Mouse (Mus musculus): ENCODE measurements at regions not wholly inside any gene's neighbourhood (a gene's known extent, or its start where the extent isn't known, plus 50 kb on each side); places are given as distances from the start of the nearest gene placed in this dataset.

- ATAC-seq: no peak
- Histone ChIP-seq H3K9ac (replicated peaks) (no peak overlapping the region), H3K9me3 (no peaks in the 10 kb centered on the region; the same call in 1 of the 2 replicates)
These were observed 253.8 kb downstream of the Bckdhb start for GRCm38 (mm10) chr9:84178705-84179104.

GRCm38 (mm10) chr9:84179238-84179637 is 254.3 kb downstream of the Bckdhb start:
- 46% methylated on average over 4 of the region's 4 CpGs for WGBS

More at GRCm38 (mm10) chr9:84178705-84179104, 253.8 kb downstream of the Bckdhb start:
- Histone ChIP-seq H3K4me3 (replicated peaks) (no peak overlapping the region), H3K36me3 (no peaks in the 10 kb centered on the region), H3K4me1 (replicated peaks) (no peaks in the 10 kb centered on the region), H3K27me3 (no peaks in the 10 kb centered on the region), H3K4me2 (replicated peaks) (no peak overlapping the region), H3K27ac (no peak overlapping the region)
- 89% methylated on average over 5 of the region's 5 CpGs for WGBS

DNA sequence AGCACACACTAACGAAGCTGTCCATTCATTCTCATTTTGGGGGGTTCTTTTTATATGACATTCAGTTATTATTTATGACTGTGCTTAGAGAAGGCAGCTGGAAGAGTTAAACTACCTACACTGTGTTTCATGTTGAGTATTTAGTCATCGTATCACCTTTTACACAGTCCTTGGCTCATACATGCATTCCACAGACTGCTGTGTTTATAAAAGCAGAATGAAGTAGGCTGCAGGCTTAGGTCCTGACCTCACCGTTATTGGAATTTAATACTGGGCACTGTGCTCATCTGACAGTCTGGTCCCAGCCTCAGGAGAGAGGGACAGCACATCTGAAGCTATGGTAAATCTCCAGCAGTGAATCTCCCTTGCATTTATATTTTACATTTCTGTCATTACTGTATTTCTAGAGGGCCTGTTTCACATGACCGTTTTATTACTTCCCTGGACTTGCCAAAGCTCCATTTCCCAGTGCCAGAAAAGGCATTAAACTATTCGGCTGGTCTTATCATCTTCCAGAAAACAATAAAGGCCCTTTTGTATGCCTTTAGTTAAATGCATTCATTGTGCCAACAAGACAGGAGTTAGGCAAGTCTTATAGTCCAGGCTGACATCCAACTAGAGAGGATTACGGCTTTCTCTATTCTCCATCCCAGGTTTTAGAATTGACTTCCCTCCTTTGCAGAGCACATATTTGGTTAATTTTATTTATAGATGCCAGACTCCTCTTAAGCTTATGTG is 258.9 kb downstream of the Bckdhb start:
- Histone ChIP-seq H3K9ac (replicated peaks) (no peak overlapping the region), H3K4me2 (replicated peaks) (no peak overlapping the region), H3K27me3 (no peaks in the 10 kb centered on the region), H3K9me3 (no peaks in the 10 kb centered on the region; the same call in 1 of the 2 replicates), H3K27ac (no peak overlapping the region), H3K4me3 (replicated peaks) (no peak overlapping the region), H3K36me3 (no peaks in the 10 kb centered on the region), H3K4me1 (replicated peaks) (no peaks in the 10 kb centered on the region)
- WGBS: 68% methylated on average over 6 of the region's 6 CpGs
- ATAC-seq: no peak

More at GRCm38 (mm10) chr9:84179238-84179637, 254.3 kb downstream of the Bckdhb start:
- ATAC-seq: no peak
- Histone ChIP-seq H3K27me3 (no peaks in the 10 kb centered on the region), H3K4me3 (replicated peaks) (no peak overlapping the region), H3K36me3 (no peaks in the 10 kb centered on the region), H3K9me3 (no peaks in the 10 kb centered on the region; the same call in 1 of the 2 replicates), H3K4me1 (replicated peaks) (no peaks in the 10 kb centered on the region), H3K27ac (no peak overlapping the region), H3K9ac (replicated peaks) (no peak overlapping the region), H3K4me2 (replicated peaks) (no peak overlapping the region)

- WGBS: 87% methylated on average over 3 of the region's 3 CpGs
- no peak for ATAC-seq
- Histone ChIP-seq H3K4me2 (replicated peaks) (no peak overlapping the region), H3K36me3 (no peaks in the 10 kb centered on the region), H3K27me3 (no peaks in the 10 kb centered on the region), H3K27ac (no peak overlapping the region), H3K4me3 (replicated peaks) (no peak overlapping the region), H3K9ac (replicated peaks) (no peak overlapping the region), H3K4me1 (replicated peaks) (no peaks in the 10 kb centered on the region), H3K9me3 (no peaks in the 10 kb centered on the region)
These were observed 262.6 kb downstream of the Bckdhb start for GRCm38 (mm10) chr9:84187531-84187930.

- Histone ChIP-seq H3K9me3 (no peaks in the 10 kb centered on the region), H3K4me3 (replicated peaks) (no peak overlapping the region), H3K36me3 (no peaks in the 10 kb centered on the region), H3K9ac (replicated peaks) (no peak overlapping the region), H3K27me3 (no peaks in the 10 kb centered on the region), H3K4me1 (replicated peaks) (peaks cover 3% of the 10 kb centered on the region; the same call in 1 of the 2 replicates), H3K4me2 (replicated peaks) (no peak overlapping the region), H3K27ac (no peak overlapping the region)
- ATAC-seq: no peak
- WGBS: 79% methylated on average over 1 of the region's 1 CpGs
These were observed 268.5 kb downstream of the Bckdhb start for GRCm38 (mm10) chr9:84193405-84193804.

- H3K27ac ChIP-seq: no peak overlapping the region
- H3K4me2 ChIP-seq (replicated peaks): no peak overlapping the region
- WGBS: 92% methylated on average over 4 of the region's 4 CpGs
- H3K9ac ChIP-seq (replicated peaks): no peak overlapping the region
- H3K27me3 ChIP-seq: no peaks in the 10 kb centered on the region
- no peak overlapping the region for H3K4me3 ChIP-seq (replicated peaks)
- H3K36me3 ChIP-seq: no peaks in the 10 kb centered on the region
- no peaks in the 10 kb centered on the region for H3K9me3 ChIP-seq
- ATAC-seq: no peak
- peaks cover 3% of the 10 kb centered on the region; the same call in 1 of the 2 replicates for H3K4me1 ChIP-seq (replicated peaks)
These were observed 269.8 kb downstream of the Bckdhb start for GRCm38 (mm10) chr9:84194716-84195115.

DNA sequence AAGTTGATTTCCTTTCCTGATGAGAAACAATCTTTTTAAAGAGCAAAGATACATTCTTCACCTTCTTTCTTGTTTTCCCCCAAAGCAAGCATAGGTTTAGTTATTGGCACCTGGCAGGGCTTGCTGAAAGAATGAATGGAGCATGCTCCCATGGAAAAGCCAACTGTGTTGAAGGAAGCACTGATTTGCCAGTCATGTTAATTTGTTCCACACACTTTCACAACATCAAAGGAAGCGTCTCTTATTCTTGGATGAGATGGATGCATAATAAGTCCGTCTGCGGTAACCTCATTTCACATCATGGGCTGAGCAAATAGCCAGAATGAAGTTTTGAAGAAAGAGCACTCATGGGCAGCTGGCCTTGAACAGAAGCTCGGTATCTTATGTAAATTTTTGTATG is 270.4 kb downstream of the Bckdhb start:
- 39% methylated on average over 4 of the region's 4 CpGs for WGBS
- ATAC-seq: no peak
- H3K9ac ChIP-seq (replicated peaks): no peak overlapping the region
- H3K4me2 ChIP-seq (replicated peaks): no peak overlapping the region
- no peak overlapping the region for H3K27ac ChIP-seq
- no peaks in the 10 kb centered on the region for H3K36me3 ChIP-seq
- no peaks in the 10 kb centered on the region for H3K9me3 ChIP-seq
- H3K4me3 ChIP-seq (replicated peaks): no peak overlapping the region
- H3K27me3 ChIP-seq: no peaks in the 10 kb centered on the region
- peaks cover 3% of the 10 kb centered on the region; the same call in 1 of the 2 replicates for H3K4me1 ChIP-seq (replicated peaks)

- no peak overlapping the region for H3K4me2 ChIP-seq (replicated peaks)
- H3K27ac ChIP-seq: no peak overlapping the region
- 92% methylated on average over 3 of the region's 3 CpGs for WGBS
- no peak overlapping the region for H3K4me3 ChIP-seq (replicated peaks)
- no peaks in the 10 kb centered on the region for H3K9me3 ChIP-seq
- H3K9ac ChIP-seq (replicated peaks): no peak overlapping the region
- no peak for ATAC-seq
- H3K36me3 ChIP-seq: no peaks in the 10 kb centered on the region
- H3K27me3 ChIP-seq: no peaks in the 10 kb centered on the region
- H3K4me1 ChIP-seq (replicated peaks): peaks cover 3% of the 10 kb centered on the region; the same call in 1 of the 2 replicates
These were observed 275.3 kb downstream of the Bckdhb start for GRCm38 (mm10) chr9:84200208-84200607.

- no peaks in the 10 kb centered on the region for H3K9me3 ChIP-seq
- no peaks in the 10 kb centered on the region for H3K27me3 ChIP-seq
- 79% methylated on average over 3 of the region's 3 CpGs for WGBS
- ATAC-seq: no peak
- H3K4me1 ChIP-seq (replicated peaks): no peaks in the 10 kb centered on the region
- no peak overlapping the region for H3K4me2 ChIP-seq (replicated peaks)
- no peaks in the 10 kb centered on the region for H3K36me3 ChIP-seq
- H3K9ac ChIP-seq (replicated peaks): no peak overlapping the region
- no peak overlapping the region for H3K4me3 ChIP-seq (replicated peaks)
- H3K27ac ChIP-seq: no peak overlapping the region
These were observed 279.1 kb downstream of the Bckdhb start for GRCm38 (mm10) chr9:84204056-84204455.

GRCm38 (mm10) chr9:84240491-84240975 is 315.6 kb downstream of the Bckdhb start:
- Histone ChIP-seq H3K27me3 (no peaks in the 10 kb centered on the region), H3K27ac (no peak overlapping the region), H3K36me3 (no peaks in the 10 kb centered on the region), H3K4me2 (replicated peaks) (no peak overlapping the region), H3K4me3 (replicated peaks) (no peak overlapping the region), H3K4me1 (replicated peaks) (no peaks in the 10 kb centered on the region), H3K9me3 (no peaks in the 10 kb centered on the region), H3K9ac (replicated peaks) (no peak overlapping the region)
- 88% methylated on average over 4 of the region's 4 CpGs for WGBS
- ATAC-seq: no peak

- H3K4me3 ChIP-seq (replicated peaks): no peak overlapping the region
- H3K27ac ChIP-seq: no peak overlapping the region
- no peaks in the 10 kb centered on the region for H3K9me3 ChIP-seq
- 100% methylated on average over 1 of the region's 1 CpGs for WGBS
- peaks cover 12% of the 10 kb centered on the region for H3K4me1 ChIP-seq (replicated peaks)
- no peak overlapping the region for H3K9ac ChIP-seq (replicated peaks)
- H3K36me3 ChIP-seq: no peaks in the 10 kb centered on the region
- ATAC-seq: no peak
- no peaks in the 10 kb centered on the region for H3K27me3 ChIP-seq
- no peak overlapping the region for H3K4me2 ChIP-seq (replicated peaks)
These were observed 324.8 kb downstream of the Bckdhb start for GRCm38 (mm10) chr9:84249765-84250164.

GRCm38 (mm10) chr9:84253022-84253991 is 328.4 kb downstream of the Bckdhb start:
- no peak overlapping the region for H3K4me2 ChIP-seq (replicated peaks)
- H3K36me3 ChIP-seq: no peaks in the 10 kb centered on the region
- no peak overlapping the region for H3K27ac ChIP-seq
- ATAC-seq: peak; percentile 95
- H3K27me3 ChIP-seq: no peaks in the 10 kb centered on the region
- WGBS: 21% methylated on average over 7 of the region's 7 CpGs
- H3K9ac ChIP-seq (replicated peaks): no peak overlapping the region
- H3K9me3 ChIP-seq: no peaks in the 10 kb centered on the region
- H3K4me3 ChIP-seq (replicated peaks): no peak overlapping the region
- peaks cover 12% of the 10 kb centered on the region for H3K4me1 ChIP-seq (replicated peaks)

Data from midbrain, embryonic 13.5 days (tissue).